Mouse (Mus musculus) neural tube, embryonic 12.5 days (tissue): ENCODE data around the gene Phactr3. TPM values are rescaled to one million over a fixed set of nuclear protein-coding genes. Genes with fewer than 3 reads are reported as not detected.
A peak's percentile ranks its signal among the peaks of the same experiment; 100 is the strongest.

Experiments
- ATAC-seq: fragments of 200-750 bp; cut with Nextera tagmentation; 2 replicates; pipeline ENCODE4 v1.8.0; 2017; ENCODE audit warnings: low read depth, mild to moderate bottlenecking, moderate TSS enrichment, moderate library complexity; ENCODE audit not compliant: low FRiP score
- H3K27ac ChIP-seq: fragments of 300-500 bp; sonication (generic); 2 replicates; pipeline ENCODE4 v1.5.1; 2016
- H3K27me3 ChIP-seq: fragments of 300-500 bp; sonication (generic); replicated peaks from 2 replicates; pipeline ENCODE4 v1.6.1; 2016; ENCODE audit warnings: mild to moderate bottlenecking
- H3K36me3 ChIP-seq: fragments of 300-500 bp; sonication (generic); 2 replicates; pipeline ENCODE4 v1.6.1; 2016; ENCODE audit warnings: mild to moderate bottlenecking
- H3K4me1 ChIP-seq: fragments of 300-500 bp; sonication (generic); 2 replicates; pipeline ENCODE4 v1.6.1; 2016
- H3K4me2 ChIP-seq: fragments of 300-500 bp; sonication (generic); replicated peaks from 2 replicates; pipeline ENCODE4 v1.6.1; 2016; ENCODE audit warnings: mild to moderate bottlenecking
- H3K4me3 ChIP-seq: fragments of 300-500 bp; sonication (generic); 2 replicates; pipeline ENCODE4 v1.5.1; 2016
- H3K9ac ChIP-seq: fragments of 300-500 bp; sonication (generic); 2 replicates; pipeline ENCODE4 v1.6.1; 2016; ENCODE audit warnings: mild to moderate bottlenecking
- H3K9me3 ChIP-seq: fragments of 300-500 bp; sonication (generic); 2 replicates; pipeline ENCODE4 v1.6.1; 2016; ENCODE audit warnings: mild to moderate bottlenecking
- WGBS: fragments of 180-500 bp; shearing (Covaris S2); methylation state at CpG from one replicate; pipeline ENCODE4 v1.1.7; 2016; 5-methylcytosine and 5-hydroxymethylcytosine counted together
- polyA plus RNA-seq: library from polyadenylated mRNA; unstranded; fragments of >200 nt; fragmentation: Nextera tagmentation; extraction: Ambion mirVana; gene quantifications from 2 replicates; pipeline ENCODE4 v1.2.1, GENCODE M21; 2016

The Phactr3 gene
- polyA plus RNA-seq, 1 experiment from 2014 or later = 21.7 TPM

- H3K36me3 ChIP-seq = no peaks in the 10 kb centered on the region
- WGBS = 82% methylated on average over 15 of the region's 15 CpGs
- H3K9ac ChIP-seq = no peak overlapping the region
Observed at GRCm38 (mm10) chr2:178123466-178123865, 4.7 kb downstream of the Phactr3 start.

GRCm38 (mm10) chr2:178125427-178125826, 6.7 kb downstream of the Phactr3 start:
- Histone ChIP-seq H3K9ac (no peak overlapping the region), H3K27me3 (0 out of 2 replicates have a peak, but pooled peaks cover 1% of the 10 kb centered on the region), H3K4me3 (no peak overlapping the region), H3K4me2 (no peak overlapping the region), H3K4me1 (peaks cover 7% of the 10 kb centered on the region), H3K27ac (no peak overlapping the region), H3K9me3 (no peaks in the 10 kb centered on the region), H3K36me3 (no peaks in the 10 kb centered on the region)
- WGBS = 81% methylated on average over 8 of the region's 8 CpGs
- no peak for ATAC-seq

More at GRCm38 (mm10) chr2:178123466-178123865, 4.7 kb downstream of the Phactr3 start:
- no peak for ATAC-seq
- H3K27ac ChIP-seq = no peak overlapping the region
- peaks cover 17% of the 10 kb centered on the region for H3K4me1 ChIP-seq
- no peaks in the 10 kb centered on the region for H3K9me3 ChIP-seq
- no peak overlapping the region for H3K4me3 ChIP-seq
- H3K4me2 ChIP-seq = no peak overlapping the region
- H3K27me3 ChIP-seq = peaks cover 21% of the 10 kb centered on the region

- H3K4me1 ChIP-seq = peaks cover 7% of the 10 kb centered on the region
- no peaks in the 10 kb centered on the region for H3K36me3 ChIP-seq
- no peak overlapping the region for H3K27ac ChIP-seq
- WGBS = 90% methylated on average over 7 of the region's 7 CpGs
- H3K9ac ChIP-seq = no peak overlapping the region
- H3K27me3 ChIP-seq = no peaks in the 10 kb centered on the region
- ATAC-seq = no peak
- H3K4me3 ChIP-seq = no peak overlapping the region
- no peaks in the 10 kb centered on the region for H3K9me3 ChIP-seq
- no peak overlapping the region for H3K4me2 ChIP-seq
Observed at GRCm38 (mm10) chr2:178126041-178126820, 7.5 kb downstream of the Phactr3 start.

DNA sequence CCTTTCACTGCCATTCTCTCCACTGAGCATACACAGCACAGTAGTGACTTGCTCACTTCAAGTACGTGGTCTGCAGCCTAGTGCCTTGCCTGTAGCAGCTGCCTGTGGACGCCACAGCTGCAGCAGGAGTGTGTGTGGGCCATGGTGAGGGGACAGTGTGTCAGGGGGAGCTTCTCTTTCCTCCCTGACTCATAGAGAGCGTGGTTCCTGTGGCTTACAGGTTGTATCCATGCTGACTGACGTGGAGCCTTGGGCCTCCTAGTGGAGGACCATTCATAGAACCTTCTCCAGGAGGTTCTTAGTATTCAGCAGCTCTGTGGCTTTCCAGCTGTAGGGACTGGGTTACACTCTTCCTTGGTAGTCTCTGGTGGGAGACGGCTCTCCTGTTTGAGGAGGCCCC, 9.8 kb downstream of the Phactr3 start:
- no peaks in the 10 kb centered on the region for H3K27me3 ChIP-seq
- 76% methylated on average over 5 of the region's 5 CpGs for WGBS

GRCm38 (mm10) chr2:178129161-178129560, 10.4 kb downstream of the Phactr3 start:
- no peak overlapping the region for H3K4me3 ChIP-seq
- H3K36me3 ChIP-seq = no peaks in the 10 kb centered on the region
- no peaks in the 10 kb centered on the region for H3K4me1 ChIP-seq
- 83% methylated on average over 4 of the region's 4 CpGs for WGBS
- H3K4me2 ChIP-seq = no peak overlapping the region
- H3K9me3 ChIP-seq = no peaks in the 10 kb centered on the region
- no peak overlapping the region for H3K27ac ChIP-seq
- H3K27me3 ChIP-seq = no peaks in the 10 kb centered on the region
- no peak overlapping the region for H3K9ac ChIP-seq
- no peak for ATAC-seq

More for the DNA sequence above, 9.8 kb downstream of the Phactr3 start:
- no peak overlapping the region for H3K4me3 ChIP-seq
- ATAC-seq = no peak
- H3K36me3 ChIP-seq = no peaks in the 10 kb centered on the region
- H3K4me1 ChIP-seq = no peaks in the 10 kb centered on the region
- H3K9ac ChIP-seq = no peak overlapping the region
- H3K4me2 ChIP-seq = no peak overlapping the region
- H3K9me3 ChIP-seq = no peaks in the 10 kb centered on the region
- no peak overlapping the region for H3K27ac ChIP-seq

GRCm38 (mm10) chr2:178129676-178130075, 10.9 kb downstream of the Phactr3 start:
- ATAC-seq = no peak
- H3K9ac ChIP-seq = no peak overlapping the region

DNA sequence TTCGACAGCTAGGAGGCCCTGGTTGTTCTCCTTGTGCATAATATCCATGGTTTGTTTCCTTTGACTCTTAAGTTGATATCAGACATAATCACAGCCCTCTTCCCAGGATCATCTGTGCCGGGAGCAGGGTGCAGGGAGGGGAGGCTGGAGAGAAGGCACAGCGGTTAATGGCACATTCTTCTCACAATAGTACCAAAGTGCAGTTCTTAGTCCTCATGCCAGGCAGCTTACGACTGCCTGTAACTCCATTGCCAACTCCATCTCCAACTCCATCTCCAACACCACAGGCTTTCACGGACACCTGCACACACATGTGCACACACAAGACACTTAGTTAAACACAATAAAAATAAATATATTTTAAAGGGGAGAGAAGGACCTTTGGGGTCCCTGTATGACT, 11.8 kb downstream of the Phactr3 start:
- no peak overlapping the region for H3K27ac ChIP-seq
- ATAC-seq = no peak
- no peaks in the 10 kb centered on the region for H3K27me3 ChIP-seq
- WGBS = 83% methylated on average over 5 of the region's 5 CpGs
- no peak overlapping the region for H3K4me3 ChIP-seq
- no peaks in the 10 kb centered on the region for H3K4me1 ChIP-seq
- no peaks in the 10 kb centered on the region for H3K36me3 ChIP-seq
- H3K4me2 ChIP-seq = no peak overlapping the region
- H3K9me3 ChIP-seq = no peaks in the 10 kb centered on the region
- no peak overlapping the region for H3K9ac ChIP-seq

More at GRCm38 (mm10) chr2:178129676-178130075, 10.9 kb downstream of the Phactr3 start:
- no peak overlapping the region for H3K4me2 ChIP-seq
- no peaks in the 10 kb centered on the region for H3K36me3 ChIP-seq
- no peak overlapping the region for H3K4me3 ChIP-seq
- no peaks in the 10 kb centered on the region for H3K9me3 ChIP-seq
- H3K27ac ChIP-seq = no peak overlapping the region
- H3K4me1 ChIP-seq = no peaks in the 10 kb centered on the region
- 94% methylated on average over 2 of the region's 2 CpGs for WGBS
- no peaks in the 10 kb centered on the region for H3K27me3 ChIP-seq

DNA sequence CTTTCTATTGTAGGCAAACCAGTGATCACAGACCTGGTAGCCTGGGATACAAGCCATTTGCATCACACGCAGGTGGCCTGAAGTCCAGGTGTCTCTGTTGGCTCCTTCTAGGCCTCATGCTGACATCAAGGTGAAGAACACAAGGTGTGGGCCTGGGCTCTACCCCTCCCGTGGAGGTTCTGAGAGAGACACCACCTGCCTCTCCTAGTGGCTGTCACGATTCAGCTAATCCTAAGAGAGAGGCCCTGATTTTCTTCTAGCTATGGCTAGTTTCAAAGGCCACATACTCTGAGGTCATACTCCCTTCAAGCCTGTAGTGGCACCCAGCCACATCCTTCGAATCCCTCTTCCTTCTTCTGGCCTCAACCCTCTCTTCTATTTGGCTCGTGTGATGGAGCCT, 12.2 kb downstream of the Phactr3 start:
- WGBS = 82% methylated on average over 5 of the region's 5 CpGs
- no peak for ATAC-seq

DNA sequence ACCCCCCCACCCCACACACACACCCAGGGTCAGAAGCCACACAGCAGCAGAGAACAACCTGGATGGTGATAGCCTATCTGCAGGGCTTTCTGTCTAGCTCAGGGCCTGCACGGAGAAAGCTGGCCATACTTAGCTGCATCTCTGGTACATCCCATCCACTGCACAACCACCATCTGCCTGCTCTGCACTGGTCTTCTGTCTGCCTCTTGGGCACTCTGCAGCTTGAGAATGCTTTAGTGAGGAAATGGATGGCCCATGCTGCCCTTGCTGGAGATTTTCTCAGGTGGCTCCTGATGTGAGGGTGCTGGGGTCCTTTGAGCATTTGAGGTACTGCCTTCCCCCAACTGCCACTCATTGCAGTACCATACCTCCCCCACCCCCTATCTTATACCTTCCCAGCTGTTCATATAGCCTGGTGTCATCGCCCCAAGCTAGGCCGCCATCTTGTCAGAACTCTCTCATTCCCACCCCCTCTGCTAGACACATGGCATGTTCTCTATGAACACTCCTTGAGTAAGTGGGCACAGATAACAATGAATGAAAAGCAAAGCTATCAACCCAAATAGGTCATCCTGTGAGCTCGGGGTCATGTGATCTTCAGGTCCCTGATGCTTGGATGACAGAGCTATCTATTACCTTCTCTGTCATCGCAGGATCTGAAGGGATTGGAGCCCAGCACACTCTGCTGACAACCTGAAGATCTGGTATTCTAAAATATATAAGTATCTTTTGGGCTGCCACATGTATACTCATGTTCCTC, 13.0 kb downstream of the Phactr3 start:
- H3K4me3 ChIP-seq = no peak overlapping the region
- no peak for ATAC-seq
- WGBS = 94% methylated on average over 5 of the region's 5 CpGs

More for the DNA sequence above, 12.2 kb downstream of the Phactr3 start:
- H3K9ac ChIP-seq = no peak overlapping the region
- H3K9me3 ChIP-seq = no peaks in the 10 kb centered on the region
- no peak overlapping the region for H3K27ac ChIP-seq
- H3K4me1 ChIP-seq = no peaks in the 10 kb centered on the region
- no peak overlapping the region for H3K4me2 ChIP-seq
- H3K36me3 ChIP-seq = no peaks in the 10 kb centered on the region
- no peaks in the 10 kb centered on the region for H3K27me3 ChIP-seq
- H3K4me3 ChIP-seq = no peak overlapping the region

DNA sequence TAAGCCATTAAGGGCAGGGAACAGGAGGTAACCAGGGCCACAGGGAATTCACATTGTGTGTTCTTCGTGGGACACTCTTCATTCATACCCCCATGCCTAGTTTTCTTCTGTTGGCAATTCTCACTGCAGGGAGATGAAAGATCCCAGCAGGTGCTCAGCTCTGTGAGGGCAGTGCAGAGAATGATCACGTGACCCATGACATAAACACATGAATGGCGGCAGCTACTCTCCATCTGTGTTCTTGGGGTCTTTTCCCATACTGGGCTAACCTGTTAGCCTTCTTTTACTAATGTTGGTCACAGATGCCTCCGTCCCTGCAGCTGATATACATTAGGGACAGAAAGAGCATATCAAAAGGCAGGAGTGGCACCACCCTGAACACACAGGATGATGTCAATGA, 16.9 kb downstream of the Phactr3 start:
- Histone ChIP-seq H3K4me1 (no peaks in the 10 kb centered on the region), H3K9ac (no peak overlapping the region), H3K4me3 (no peak overlapping the region), H3K9me3 (no peaks in the 10 kb centered on the region), H3K36me3 (no peaks in the 10 kb centered on the region), H3K27ac (no peak overlapping the region), H3K4me2 (no peak overlapping the region), H3K27me3 (no peaks in the 10 kb centered on the region)
- ATAC-seq = no peak
- 29% methylated on average over 4 of the region's 4 CpGs for WGBS

More for the DNA sequence above, 13.0 kb downstream of the Phactr3 start:
- Histone ChIP-seq H3K4me1 (no peaks in the 10 kb centered on the region), H3K27me3 (no peaks in the 10 kb centered on the region), H3K4me2 (no peak overlapping the region), H3K27ac (no peak overlapping the region), H3K36me3 (no peaks in the 10 kb centered on the region), H3K9ac (no peak overlapping the region), H3K9me3 (no peaks in the 10 kb centered on the region)

- no peak overlapping the region for H3K27ac ChIP-seq
- H3K4me2 ChIP-seq = no peak overlapping the region
- H3K4me1 ChIP-seq = peaks cover 8% of the 10 kb centered on the region
- no peak overlapping the region for H3K4me3 ChIP-seq
- WGBS = 8% methylated on average over 3 of the region's 3 CpGs
- no peak overlapping the region for H3K9ac ChIP-seq
- H3K9me3 ChIP-seq = no peaks in the 10 kb centered on the region
- H3K27me3 ChIP-seq = 0 out of 2 replicates have a peak, but pooled peaks cover 5% of the 10 kb centered on the region
- H3K36me3 ChIP-seq = no peaks in the 10 kb centered on the region
- ATAC-seq = no peak
Observed at GRCm38 (mm10) chr2:178137518-178137917, 18.7 kb downstream of the Phactr3 start.

DNA sequence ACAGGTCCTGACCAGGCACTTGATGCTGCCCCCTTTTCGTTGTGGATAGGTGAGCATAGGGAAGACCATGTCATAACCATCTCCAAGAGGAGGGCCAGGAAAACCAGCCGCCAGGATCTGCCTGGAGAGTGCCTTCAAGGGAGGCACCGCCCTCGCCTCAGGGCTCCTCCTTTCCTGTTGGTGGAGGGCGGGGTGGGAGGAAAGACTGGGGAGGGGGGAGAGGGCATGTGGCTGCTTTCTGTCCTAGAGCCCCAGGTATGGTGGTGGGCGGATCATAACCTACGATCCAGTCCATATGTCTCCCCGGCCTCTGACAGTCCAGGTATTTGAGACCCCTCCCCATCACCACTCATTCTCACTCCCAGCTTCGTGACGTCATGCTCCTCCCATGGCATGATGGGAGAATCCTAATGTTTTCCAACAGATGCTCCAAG, 22.7 kb downstream of the Phactr3 start:
- H3K9me3 ChIP-seq = no peaks in the 10 kb centered on the region
- peak overlapping the region; percentile 9; the same call in 1 of the 2 replicates for H3K9ac ChIP-seq
- 4% methylated on average over 10 of the region's 10 CpGs for WGBS
- no peak overlapping the region for H3K27ac ChIP-seq
- H3K4me3 ChIP-seq = peak overlapping the region; percentile 59
- H3K27me3 ChIP-seq = 0 out of 2 replicates have a peak, but pooled peaks cover 5% of the 10 kb centered on the region
- peaks cover 18% of the 10 kb centered on the region for H3K4me1 ChIP-seq
- H3K4me2 ChIP-seq = peak overlapping the region; percentile 87
- H3K36me3 ChIP-seq = 0 out of 2 replicates have a peak, but pooled peaks cover 1% of the 10 kb centered on the region
- peak; percentile 71 for ATAC-seq
